20 mouse cellular contexts compared by ENCODE assay signal in the genomic region with DNA sequence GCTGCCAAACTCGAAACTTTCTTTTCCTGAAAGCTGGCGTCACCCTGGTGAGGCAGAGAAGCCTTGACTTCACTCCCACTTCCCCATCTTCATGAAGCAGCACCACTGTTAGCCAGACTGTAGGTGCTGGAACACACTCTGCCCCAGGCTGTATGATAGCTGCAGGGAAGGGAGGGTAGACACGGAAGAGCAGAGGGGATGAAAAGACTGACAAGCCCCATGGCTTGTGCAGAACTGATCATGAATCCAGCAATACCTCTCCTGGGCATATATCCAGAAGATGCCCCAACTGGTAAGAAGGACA.
DNase-seq lines count a peak whose midpoint lies in the region; ATAC-seq and TF ChIP-seq lines count a peak whose summit lies in the region.
"Had no signal": no experiment of that assay in that cellular context is flagged by ENCODE, and none has a peak within 500 bp of the region (broad histone marks: within the 10 kb centered on the region; RNA-seq: fewer than 3 reads in every experiment).

No protein-coding gene starts in this region.

- H3K4me1 ChIP-seq in kidney, embryonic 15.5 days: peaks cover 15% of the 10 kb centered on the region
- no peaks in the 10 kb centered on the region for H3K4me1 ChIP-seq in intestine, postnatal 0 days (replicated peaks; ENCODE audit: control insufficient read depth, insufficient read depth, low read length)
- H3K4me1 ChIP-seq in lung, adult 2 months (ENCODE audit: control insufficient read depth, insufficient read depth, low read length): no peaks in the 10 kb centered on the region; the same call in 1 of the 2 replicates
- H3K4me1 ChIP-seq: hindbrain, embryonic 10.5 days had no signal

- no peaks in the 10 kb centered on the region for H3K36me3 ChIP-seq in kidney, embryonic 15.5 days
- no peaks in the 10 kb centered on the region for H3K36me3 ChIP-seq in intestine, postnatal 0 days (ENCODE audit: control insufficient read depth, insufficient read depth)
- H3K36me3 ChIP-seq: embryonic facial prominence, embryonic 13.5 days; forebrain, embryonic 12.5 days; heart, embryonic 15.5 days; hindbrain, embryonic 10.5 days had no signal

- H3K27me3 ChIP-seq in kidney, embryonic 15.5 days: no peaks in the 10 kb centered on the region
- no peaks in the 10 kb centered on the region for H3K27me3 ChIP-seq in intestine, postnatal 0 days (replicated peaks; ENCODE audit: control insufficient read depth, insufficient read depth, low read length)
- H3K27me3 ChIP-seq: embryonic facial prominence, embryonic 13.5 days; forebrain, embryonic 12.5 days; heart, embryonic 15.5 days had no signal

- 0 out of 2 replicates have a peak overlapping the region, but pooled peaks have one; percentile 11 for H3K27ac ChIP-seq in kidney, embryonic 15.5 days
- H3K27ac ChIP-seq in intestine, postnatal 0 days (ENCODE audit: low read depth, low read length): no peak overlapping the region
- H3K27ac ChIP-seq: embryonic facial prominence, embryonic 13.5 days; forebrain, embryonic 12.5 days; gastrocnemius, adult 2 months; heart, embryonic 15.5 days; hindbrain, embryonic 10.5 days; hindbrain, embryonic 14.5 days had no signal

- TF ChIP-seq POLR2A in lung, adult 2 months (IDR thresholded peaks at IDR 0.05; ENCODE audit: borderline replicate concordance, extremely low read depth, low read depth, low read length): no peak

- no peak for ATAC-seq in kidney, embryonic 15.5 days (replicated peaks; ENCODE audit: low FRiP score)
- ATAC-seq in granulocyte monocyte progenitor cell, adult 5-6 weeks (replicated peaks; ENCODE audit: poor library complexity, severe bottlenecking): peak; percentile 46
- no peak for ATAC-seq in intestine, postnatal 0 days
- no peak for ATAC-seq in CD4-positive, CD25-positive, alpha-beta regulatory T cell, adult 4 months
- ATAC-seq: forebrain, embryonic 16.5 days had no signal

- no peak for DNase-seq in kidney, postnatal 36 days
- no peak for DNase-seq in lung, adult 2 months
- DNase-seq: adrenal gland, postnatal 10 days; cerebellum, adult 11 months; cerebellum, adult 8-10 months; cerebellum, postnatal 14 days; gastrocnemius, adult 2 months; gastrocnemius, postnatal 25 days; heart, adult 18-20 months had no signal

- TF ChIP-seq CTCF in intestine, postnatal 0 days (IDR thresholded peaks at IDR 0.05; ENCODE audit: low read depth): no peak
- no peak for TF ChIP-seq CTCF in lung, adult 2 months (IDR thresholded peaks at IDR 0.05; ENCODE audit: insufficient read depth, low read length)

- no peak overlapping the region for H3K4me2 ChIP-seq in kidney, embryonic 15.5 days
- peak overlapping the region; percentile 45; the same call in 1 of the 2 replicates for H3K4me2 ChIP-seq in intestine, postnatal 0 days (replicated peaks; ENCODE audit: low read depth)
- H3K4me2 ChIP-seq: embryonic facial prominence, embryonic 13.5 days; forebrain, embryonic 12.5 days; heart, embryonic 11.5 days; heart, embryonic 15.5 days; hindbrain, embryonic 14.5 days had no signal

- no peak overlapping the region for H3K4me3 ChIP-seq in kidney, embryonic 15.5 days (replicated peaks)
- H3K4me3 ChIP-seq in intestine, postnatal 0 days (ENCODE audit: low read depth, low read length): no peak overlapping the region
- no peak overlapping the region for H3K4me3 ChIP-seq in lung, adult 2 months (replicated peaks; ENCODE audit: extremely low read depth, low read depth, low read length)
- H3K4me3 ChIP-seq: embryonic facial prominence, embryonic 13.5 days; forebrain, embryonic 12.5 days; gastrocnemius, adult 2 months; heart, embryonic 15.5 days; hindbrain, embryonic 10.5 days had no signal

- WGBS in kidney, embryonic 15.5 days: 80% methylated on average over 3 of the region's 3 CpGs
- WGBS in intestine, postnatal 0 days: 58% methylated on average over 3 of the region's 3 CpGs
- 82% methylated on average over 3 of the region's 3 CpGs for WGBS in lung, adult 2 months

- H3K9ac ChIP-seq in kidney, embryonic 15.5 days: no peak overlapping the region
- H3K9ac ChIP-seq in intestine, postnatal 0 days (ENCODE audit: low read depth, low read length): no peak overlapping the region
- H3K9ac ChIP-seq: embryonic facial prominence, embryonic 13.5 days; forebrain, embryonic 12.5 days; heart, embryonic 15.5 days; hindbrain, embryonic 14.5 days had no signal

- no peaks in the 10 kb centered on the region for H3K9me3 ChIP-seq in kidney, embryonic 15.5 days (replicated peaks)
- H3K9me3 ChIP-seq in intestine, postnatal 0 days (ENCODE audit: control insufficient read depth): no peaks in the 10 kb centered on the region
- H3K9me3 ChIP-seq: embryonic facial prominence, embryonic 13.5 days; forebrain, embryonic 12.5 days; heart, embryonic 15.5 days; hindbrain, embryonic 10.5 days had no signal
